In genomic region chr8:108788156-108788761, GRCm38 (mm10) we compare ENCODE assay signal across 14 mouse cellular contexts.
DNase-seq lines count a peak whose midpoint lies in the region; ATAC-seq lines count a peak whose summit lies in the region.
"Had no signal": no experiment of that assay in that cellular context is flagged by ENCODE, and none has a peak within 500 bp of the region (broad histone marks: within the 10 kb centered on the region; RNA-seq: fewer than 3 reads in every experiment).

No protein-coding gene starts in this region.

- peaks cover 36% of the 10 kb centered on the region for H3K4me1 ChIP-seq in neural tube, embryonic 12.5 days
- H3K4me1 ChIP-seq in hindbrain, embryonic 10.5 days (replicated peaks) = peaks cover 66% of the 10 kb centered on the region
- H3K4me1 ChIP-seq in midbrain, embryonic 12.5 days = peaks cover 30% of the 10 kb centered on the region

- 27% methylated on average over 6 of the region's 6 CpGs for WGBS in neural tube, embryonic 12.5 days
- WGBS in hindbrain, embryonic 10.5 days = 31% methylated on average over 6 of the region's 6 CpGs
- 24% methylated on average over 6 of the region's 6 CpGs for WGBS in midbrain, embryonic 12.5 days

- no peak overlapping the region for H3K4me2 ChIP-seq in neural tube, embryonic 12.5 days (replicated peaks)
- peak overlapping the region; percentile 16 for H3K4me2 ChIP-seq in midbrain, embryonic 12.5 days (replicated peaks)

- H3K9me3 ChIP-seq in neural tube, embryonic 12.5 days = peaks cover 12% of the 10 kb centered on the region
- peaks cover 16% of the 10 kb centered on the region for H3K9me3 ChIP-seq in hindbrain, embryonic 10.5 days
- peaks cover 15% of the 10 kb centered on the region for H3K9me3 ChIP-seq in midbrain, embryonic 12.5 days

- ATAC-seq in neural tube, embryonic 12.5 days (ENCODE audit: low FRiP score, low read depth) = peak; percentile 78
- no peak; the same call in 1 of the 2 replicates for ATAC-seq in midbrain, embryonic 12.5 days (ENCODE audit: low FRiP score, low read depth)
- ATAC-seq: lung, postnatal 0 days had no signal

- H3K27ac ChIP-seq in neural tube, embryonic 12.5 days = no peak overlapping the region
- peak overlapping the region; percentile 69 for H3K27ac ChIP-seq in hindbrain, embryonic 10.5 days
- H3K27ac ChIP-seq in midbrain, embryonic 12.5 days (replicated peaks) = 0 out of 2 replicates have a peak overlapping the region, but pooled peaks have one; percentile 26
- H3K27ac ChIP-seq: heart, embryonic 10.5 days; stomach, postnatal 0 days had no signal

- no peaks in the 10 kb centered on the region for H3K27me3 ChIP-seq in neural tube, embryonic 12.5 days (replicated peaks)
- H3K27me3 ChIP-seq in hindbrain, embryonic 10.5 days (ENCODE audit: insufficient read depth, poor library complexity, severe bottlenecking) = no peaks in the 10 kb centered on the region
- H3K27me3 ChIP-seq in midbrain, embryonic 12.5 days = no peaks in the 10 kb centered on the region; the same call in 1 of the 2 replicates

- peaks cover 15% of the 10 kb centered on the region for H3K36me3 ChIP-seq in neural tube, embryonic 12.5 days
- H3K36me3 ChIP-seq in hindbrain, embryonic 10.5 days = peaks cover 19% of the 10 kb centered on the region
- peaks cover 17% of the 10 kb centered on the region for H3K36me3 ChIP-seq in midbrain, embryonic 12.5 days

- DNase-seq in neural tube, embryonic 10.5 days (ENCODE audit: extremely low spot score, low spot score) = no peak
- DNase-seq in hindbrain, embryonic 10.5 days (ENCODE audit: low spot score) = no peak
- DNase-seq in adrenal gland, postnatal 4 days (ENCODE audit: low spot score in 2 of 2) = no peak
- DNase-seq in cerebellum, postnatal 4 days (ENCODE audit: low spot score in 2 of 2) = no peak
- no peak for DNase-seq in embryo, embryonic 9.5 days (ENCODE audit: extremely low spot score)
- DNase-seq in adrenal gland, adult 8-10 months = no peak
- DNase-seq: kidney, postnatal 14 days; layer of hippocampus, postnatal 36 days; thymus, postnatal 36 days had no signal

- H3K9ac ChIP-seq in neural tube, embryonic 12.5 days = no peak overlapping the region
- no peak overlapping the region for H3K9ac ChIP-seq in midbrain, embryonic 12.5 days (replicated peaks)

- H3K4me3 ChIP-seq in neural tube, embryonic 12.5 days = no peak overlapping the region
- H3K4me3 ChIP-seq in hindbrain, embryonic 10.5 days = no peak overlapping the region
- H3K4me3 ChIP-seq in midbrain, embryonic 12.5 days = no peak overlapping the region
- H3K4me3 ChIP-seq: heart, embryonic 10.5 days had no signal
